Mouse (Mus musculus): ENCODE measurements at regions not wholly inside any gene's neighbourhood (a gene's known extent, or its start where the extent isn't known, plus 50 kb on each side); places are given as distances from the start of the nearest gene placed in this dataset.

GRCm38 (mm10) chr1:61562091-61562490, 76.5 kb upstream of the Pard3b start:
- in situ Hi-C loops (cut with MseI, MboI): no loop called here

DNA sequence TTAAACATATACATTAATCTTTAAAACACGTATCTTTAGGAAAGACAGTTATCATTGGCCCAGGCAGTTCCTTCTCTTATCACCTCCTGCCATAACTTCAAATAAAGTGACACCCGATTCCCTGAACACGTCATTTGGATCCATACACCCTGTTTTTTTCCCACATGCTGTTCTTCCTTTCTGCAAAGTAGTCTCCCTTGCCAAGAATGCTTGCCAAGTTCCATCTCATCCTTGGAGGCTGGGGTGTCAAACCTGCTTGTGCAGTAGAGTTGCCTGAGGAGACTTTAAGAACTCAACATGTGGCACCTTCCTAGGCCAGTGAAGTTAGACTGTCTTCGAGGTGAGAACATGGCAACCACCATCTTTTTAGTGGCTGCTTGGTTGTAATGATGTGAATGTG, 73.2 kb upstream of the Pard3b start:
- in situ Hi-C loops (cut with MseI, MboI): no loop called here

- in situ Hi-C loops (cut with MseI, MboI): no loop called here
These were observed 64.3 kb upstream of the Pard3b start for GRCm38 (mm10) chr1:61574276-61574675.

DNA sequence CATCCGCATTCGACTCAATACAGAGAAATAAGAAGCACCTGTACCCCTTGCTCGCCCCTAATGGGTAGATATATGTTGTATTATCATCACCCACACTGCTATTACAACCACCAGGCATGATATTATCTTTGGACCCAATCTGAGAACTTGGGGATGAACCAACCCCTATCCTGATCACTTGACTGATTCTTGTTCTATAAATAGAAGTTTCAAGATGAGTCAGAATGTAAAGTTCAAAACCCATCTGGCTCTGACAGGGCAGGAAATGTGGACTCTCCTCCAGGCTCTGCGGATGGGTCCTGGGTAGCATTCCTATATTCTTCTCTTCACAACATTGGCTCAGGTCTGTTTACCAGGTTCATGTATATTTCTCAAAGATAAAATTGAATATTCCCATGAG, 61.9 kb upstream of the Pard3b start:
- in situ Hi-C loops (cut with MseI, MboI): no loop called here

DNA sequence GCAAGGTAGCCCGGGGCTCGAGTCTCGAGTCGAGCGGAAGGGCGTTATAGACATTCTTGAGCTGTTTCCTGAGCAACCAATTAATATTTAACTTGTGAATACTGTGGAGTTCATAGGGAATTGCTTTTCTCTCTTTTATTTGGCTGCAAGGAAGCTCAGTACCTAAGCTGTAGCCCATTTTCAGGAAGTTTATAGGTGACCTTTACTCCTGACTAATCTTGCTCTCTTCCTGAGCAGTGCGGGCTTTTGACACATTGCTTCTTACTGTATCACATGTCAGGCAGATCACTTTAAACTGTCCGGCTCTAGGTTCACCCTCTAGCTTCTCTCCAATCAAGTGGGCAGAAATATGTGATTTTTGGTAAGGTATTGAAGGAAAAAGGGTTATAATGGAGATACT, 51.4 kb upstream of the Pard3b start:
- in situ Hi-C loops (cut with MseI, MboI): no loop called here
